Mouse (Mus musculus): Measurements from ENCODE around the gene Lexm. TPM values are rescaled to one million over a fixed set of nuclear protein-coding genes. Genes with fewer than 3 reads are reported as not detected.

Lexm gene
- polyA plus RNA-seq, 1 experiment, result not detected

DNA sequence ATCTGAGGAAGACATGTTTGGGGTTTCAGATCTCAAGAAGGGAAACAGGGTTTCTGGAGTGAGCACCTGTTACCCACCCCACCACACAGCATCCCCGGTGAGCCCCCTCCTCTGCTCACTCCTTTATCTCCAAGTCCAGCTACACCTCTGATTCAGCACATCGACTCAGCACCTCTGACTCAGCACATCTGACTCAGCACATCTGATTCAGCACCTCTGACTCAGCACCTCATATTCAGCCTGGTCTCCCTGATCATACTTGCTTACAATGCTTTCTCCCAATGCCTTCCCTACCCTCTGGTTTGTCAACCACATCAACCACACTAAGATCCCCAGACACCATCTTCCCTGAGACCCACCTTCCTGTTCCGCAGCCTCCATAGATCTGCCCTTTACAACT lies 3.5 kb downstream of the Lexm start:
- Histone ChIP-seq H3K4me3 (ENCODE audit: insufficient read depth, low read length) (no peak overlapping the region), H3K4me1 (ENCODE audit: control insufficient read depth, insufficient read depth, low read length) (no peaks in the 10 kb centered on the region), H3K27ac (ENCODE audit: insufficient read depth, low read depth, low read length) (no peak overlapping the region)
- TF ChIP-seq CTCF (IDR thresholded peaks at IDR 0.05; ENCODE audit: low read depth, low read length) (no peak), POLR2A (IDR thresholded peaks at IDR 0.05; ENCODE audit: borderline replicate concordance, low read depth, low read length) (no peak)

- no peaks in the 10 kb centered on the region for H3K4me1 ChIP-seq (ENCODE audit: control insufficient read depth, insufficient read depth, low read length)
Measured at GRCm38 (mm10) chr4:106613105-106613504, 3.9 kb downstream of the Lexm start.

DNA sequence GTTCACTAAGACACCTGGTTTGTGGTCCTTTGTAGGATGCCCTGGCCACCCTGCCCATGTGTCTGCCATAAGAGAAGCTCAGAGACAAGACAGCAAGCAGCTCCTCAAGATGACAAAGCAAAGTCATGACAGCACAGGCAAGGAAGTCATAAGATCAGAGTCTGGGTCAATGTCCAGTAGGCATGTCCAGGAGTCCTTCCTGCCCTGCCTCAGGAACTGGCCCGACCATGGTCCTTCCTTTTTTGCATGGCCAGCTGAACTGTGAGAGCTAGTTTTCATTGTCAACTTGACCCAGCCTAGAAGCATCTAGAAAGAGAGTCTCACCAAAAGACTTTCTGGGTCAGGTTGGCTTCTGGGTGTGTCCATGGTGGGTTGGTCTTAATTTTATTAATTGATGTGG lies 9.1 kb downstream of the Lexm start:
- H3K4me3 ChIP-seq (ENCODE audit: insufficient read depth, low read length), result no peak overlapping the region
- no peak overlapping the region for H3K27ac ChIP-seq (ENCODE audit: insufficient read depth, low read depth, low read length)
- TF ChIP-seq CTCF (IDR thresholded peaks at IDR 0.05; ENCODE audit: low read depth, low read length), result no peak
- no peak for TF ChIP-seq POLR2A (IDR thresholded peaks at IDR 0.05; ENCODE audit: borderline replicate concordance, low read depth, low read length)
- H3K4me1 ChIP-seq (ENCODE audit: control insufficient read depth, insufficient read depth, low read length), result no peaks in the 10 kb centered on the region

More at GRCm38 (mm10) chr4:106613105-106613504, 3.9 kb downstream of the Lexm start:
- no peak overlapping the region for H3K4me3 ChIP-seq (ENCODE audit: insufficient read depth, low read length)
- TF ChIP-seq POLR2A (IDR thresholded peaks at IDR 0.05; ENCODE audit: borderline replicate concordance, low read depth, low read length), result no peak
- TF ChIP-seq CTCF (IDR thresholded peaks at IDR 0.05; ENCODE audit: low read depth, low read length), result no peak
- H3K27ac ChIP-seq (ENCODE audit: insufficient read depth, low read depth, low read length), result no peak overlapping the region

DNA sequence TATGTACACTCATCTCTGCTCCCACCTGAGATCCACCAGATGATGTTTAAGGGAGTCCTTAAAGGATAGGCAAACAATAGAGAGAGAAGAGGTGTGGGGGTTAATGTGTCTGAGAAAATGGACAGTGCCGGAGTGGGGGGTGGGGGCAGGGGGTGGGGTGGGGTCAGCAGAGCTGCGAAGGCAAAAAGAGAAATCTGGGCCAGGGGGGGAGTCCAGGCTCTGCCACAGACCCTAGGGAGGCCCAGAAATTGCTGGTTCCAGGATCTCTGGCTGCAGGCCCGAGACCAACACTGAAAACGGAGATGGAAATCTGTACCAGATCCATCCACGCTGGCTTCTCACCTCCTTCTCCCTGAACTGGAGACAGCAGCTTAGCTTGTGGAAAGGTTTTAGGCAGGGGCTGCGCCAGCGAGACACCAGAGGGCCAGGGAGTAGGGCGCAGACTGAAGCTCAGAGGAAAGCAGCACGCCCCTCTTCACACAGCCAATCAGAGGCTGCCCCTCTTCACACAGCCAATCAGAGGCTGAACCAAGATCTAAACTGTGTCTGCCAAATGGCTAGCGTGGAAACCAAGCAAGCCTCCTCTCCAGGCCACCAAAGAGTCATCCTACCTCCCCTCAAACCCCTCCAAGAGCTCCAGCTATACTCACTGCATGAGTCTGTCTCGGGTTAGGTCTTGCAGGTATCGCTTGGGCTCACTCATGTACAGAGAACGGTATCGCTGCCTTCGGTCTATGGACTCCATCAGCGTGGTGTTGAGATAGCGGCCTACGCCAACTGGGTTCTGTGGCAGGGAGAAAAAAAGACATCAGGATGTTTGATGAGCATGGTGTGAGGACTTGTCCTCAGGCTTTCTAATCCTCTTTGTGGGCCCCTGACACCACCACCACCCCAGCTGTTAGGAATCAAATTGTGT lies 10.1 kb downstream of the Lexm start:
- H3K27ac ChIP-seq (ENCODE audit: insufficient read depth, low read depth, low read length), result no peak overlapping the region
- TF ChIP-seq POLR2A (IDR thresholded peaks at IDR 0.05; ENCODE audit: borderline replicate concordance, low read depth, low read length) (no peak), CTCF (IDR thresholded peaks at IDR 0.05; ENCODE audit: low read depth, low read length) (no peak)
- H3K4me3 ChIP-seq (ENCODE audit: insufficient read depth, low read length), result no peak overlapping the region
- no peaks in the 10 kb centered on the region for H3K4me1 ChIP-seq (ENCODE audit: control insufficient read depth, insufficient read depth, low read length)

DNA sequence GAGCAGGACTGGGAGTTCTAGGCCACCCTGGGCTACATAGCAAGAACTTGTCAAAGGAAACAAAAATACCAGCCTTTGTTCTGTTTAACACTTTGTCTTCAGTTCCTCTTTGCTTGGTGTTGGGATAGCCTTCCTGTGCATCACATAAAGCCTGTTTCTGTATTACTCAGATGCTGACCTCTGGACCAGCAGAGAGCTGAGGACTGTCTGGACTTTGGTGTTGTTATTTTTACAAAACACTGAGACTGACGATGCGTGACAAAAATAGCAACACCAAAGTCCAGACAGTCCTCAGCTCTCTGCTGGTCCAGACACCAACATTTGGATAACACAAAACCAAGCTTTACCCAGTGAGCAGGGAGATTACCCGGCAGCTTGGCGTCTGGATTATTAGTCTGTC lies 16.3 kb downstream of the Lexm start:
- no peak for TF ChIP-seq POLR2A (IDR thresholded peaks at IDR 0.05; ENCODE audit: borderline replicate concordance, low read depth, low read length)
- TF ChIP-seq CTCF (IDR thresholded peaks at IDR 0.05; ENCODE audit: low read depth, low read length), result no peak
- Histone ChIP-seq H3K27ac (ENCODE audit: insufficient read depth, low read depth, low read length) (no peak overlapping the region), H3K4me1 (ENCODE audit: control insufficient read depth, insufficient read depth, low read length) (no peaks in the 10 kb centered on the region), H3K4me3 (ENCODE audit: insufficient read depth, low read length) (no peak overlapping the region)

DNA sequence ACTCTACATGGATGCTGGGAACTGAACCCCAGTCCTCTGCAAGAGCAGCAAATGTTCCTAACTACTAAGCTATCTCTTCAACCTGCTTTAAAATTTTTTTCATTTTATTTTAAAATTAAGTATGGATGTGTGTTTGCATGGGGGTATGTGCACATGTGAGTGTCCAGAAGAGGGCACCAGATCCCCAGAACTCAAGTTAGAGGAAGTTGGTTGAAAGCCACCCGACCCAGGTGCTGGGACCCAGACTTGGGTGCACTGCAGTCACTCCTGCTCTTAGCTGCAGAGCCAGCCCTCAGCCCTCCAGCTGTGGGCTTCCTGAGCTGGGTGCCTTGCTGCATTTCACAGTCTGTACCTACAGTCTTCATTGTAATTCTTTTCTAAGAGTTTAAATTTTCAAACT lies 17.6 kb downstream of the Lexm start:
- H3K4me1 ChIP-seq (ENCODE audit: control insufficient read depth, insufficient read depth, low read length), result no peaks in the 10 kb centered on the region

GRCm38 (mm10) chr4:106597741-106598140 lies 19.3 kb downstream of the Lexm start:
- Histone ChIP-seq H3K4me1 (ENCODE audit: control insufficient read depth, insufficient read depth, low read length) (no peaks in the 10 kb centered on the region), H3K27ac (ENCODE audit: insufficient read depth, low read depth, low read length) (no peak overlapping the region), H3K4me3 (ENCODE audit: insufficient read depth, low read length) (no peak overlapping the region)
- TF ChIP-seq POLR2A (IDR thresholded peaks at IDR 0.05; ENCODE audit: borderline replicate concordance, low read depth, low read length), result no peak
- TF ChIP-seq CTCF (IDR thresholded peaks at IDR 0.05; ENCODE audit: low read depth, low read length), result no peak

More for the DNA sequence above, 17.6 kb downstream of the Lexm start:
- Histone ChIP-seq H3K27ac (ENCODE audit: insufficient read depth, low read depth, low read length) (no peak overlapping the region), H3K4me3 (ENCODE audit: insufficient read depth, low read length) (no peak overlapping the region)
- TF ChIP-seq CTCF (IDR thresholded peaks at IDR 0.05; ENCODE audit: low read depth, low read length) (no peak), POLR2A (IDR thresholded peaks at IDR 0.05; ENCODE audit: borderline replicate concordance, low read depth, low read length) (no peak)

DNA sequence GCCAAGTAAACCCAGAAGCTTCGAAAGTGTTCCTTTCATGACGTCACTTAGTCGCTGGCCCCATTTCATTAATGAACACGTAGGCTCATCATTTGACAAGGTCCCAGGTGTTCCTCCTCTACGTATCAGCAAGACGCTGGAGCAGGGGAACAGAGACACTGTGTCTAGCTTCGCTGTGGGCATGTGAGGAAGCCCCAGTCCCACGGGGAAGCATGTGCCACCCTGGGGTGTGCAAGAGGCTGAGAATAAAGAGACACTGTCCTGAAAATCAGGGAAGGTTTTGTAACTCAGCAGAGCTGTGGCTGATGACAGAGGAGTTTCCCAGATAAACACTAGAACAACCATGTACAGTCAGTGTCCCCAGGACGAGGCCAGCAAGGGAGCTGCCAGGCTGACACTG lies 20.0 kb downstream of the Lexm start:
- no peaks in the 10 kb centered on the region for H3K4me1 ChIP-seq (ENCODE audit: control insufficient read depth, insufficient read depth, low read length)
- H3K27ac ChIP-seq (ENCODE audit: insufficient read depth, low read depth, low read length), result no peak overlapping the region
- TF ChIP-seq POLR2A (IDR thresholded peaks at IDR 0.05; ENCODE audit: borderline replicate concordance, low read depth, low read length), result no peak
- TF ChIP-seq CTCF (IDR thresholded peaks at IDR 0.05; ENCODE audit: low read depth, low read length), result no peak
- H3K4me3 ChIP-seq (ENCODE audit: insufficient read depth, low read length), result no peak overlapping the region

DNA sequence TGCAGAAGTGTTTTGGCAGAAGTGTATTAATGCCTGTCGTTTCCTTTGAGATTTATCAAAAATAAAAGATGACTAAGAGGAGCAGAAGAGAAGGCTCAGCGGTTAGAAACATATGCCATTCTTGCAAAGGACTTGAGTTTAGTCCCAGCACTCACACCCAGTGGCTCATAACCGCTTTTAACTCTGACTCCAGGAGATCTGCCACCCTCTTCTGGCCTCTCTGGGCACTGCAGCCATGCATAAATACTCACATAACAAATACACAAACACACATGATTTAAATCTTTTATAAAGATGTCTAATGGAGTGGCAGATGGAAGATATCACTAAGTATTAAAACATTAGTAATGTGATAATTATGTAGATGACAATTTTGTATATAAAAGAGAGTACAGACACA lies 20.8 kb downstream of the Lexm start:
- TF ChIP-seq CTCF (IDR thresholded peaks at IDR 0.05; ENCODE audit: low read depth, low read length) (no peak), POLR2A (IDR thresholded peaks at IDR 0.05; ENCODE audit: borderline replicate concordance, low read depth, low read length) (no peak)
- Histone ChIP-seq H3K4me1 (ENCODE audit: control insufficient read depth, insufficient read depth, low read length) (no peaks in the 10 kb centered on the region), H3K4me3 (ENCODE audit: insufficient read depth, low read length) (no peak overlapping the region), H3K27ac (ENCODE audit: insufficient read depth, low read depth, low read length) (no peak overlapping the region)

DNA sequence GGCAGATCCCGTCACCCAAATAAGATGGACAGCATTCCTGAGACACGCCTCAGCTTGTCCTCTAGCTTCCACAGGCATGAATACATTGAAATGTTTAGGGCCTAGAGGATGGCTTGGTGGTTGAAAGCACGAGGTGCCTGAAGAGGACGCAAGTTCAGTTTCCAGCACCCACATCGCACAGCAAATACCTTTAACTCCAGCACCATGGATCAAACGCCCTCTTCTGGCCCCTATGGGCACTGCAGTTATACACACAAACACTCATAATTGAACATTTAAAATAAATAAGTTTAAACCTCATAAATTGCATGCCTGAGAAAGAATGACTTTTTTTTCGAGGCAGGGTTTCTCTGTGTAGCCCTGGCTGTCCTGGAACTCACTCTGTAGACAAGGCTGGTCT lies 23.4 kb downstream of the Lexm start:
- H3K27ac ChIP-seq (ENCODE audit: insufficient read depth, low read depth, low read length), result no peak overlapping the region
- H3K4me1 ChIP-seq (ENCODE audit: control insufficient read depth, insufficient read depth, low read length), result no peaks in the 10 kb centered on the region
- H3K4me3 ChIP-seq (ENCODE audit: insufficient read depth, low read length), result no peak overlapping the region

More for the DNA sequence above, 23.4 kb downstream of the Lexm start:
- TF ChIP-seq CTCF (IDR thresholded peaks at IDR 0.05; ENCODE audit: low read depth, low read length), result peak; percentile 35; the same call in 1 of the 2 replicates
- no peak for TF ChIP-seq POLR2A (IDR thresholded peaks at IDR 0.05; ENCODE audit: borderline replicate concordance, low read depth, low read length)
